Mouse (Mus musculus) forebrain, embryonic 12.5 days (tissue): ENCODE measurements around the gene Atxn2l. TPM values are rescaled to one million over a fixed set of nuclear protein-coding genes. Genes with fewer than 3 reads are reported as not detected.
A peak's percentile ranks its signal among the peaks of the same experiment; 100 is the strongest.

ENCODE experiments used
- ATAC-seq: fragments of 200-750 bp; cut with Nextera tagmentation; 2 replicates; pipeline ENCODE4 v1.8.0; 2017; ENCODE audit warnings: moderate TSS enrichment; ENCODE audit not compliant: low FRiP score
- H3K27ac ChIP-seq: fragments of 300-500 bp; sonication (generic); 2 replicates; pipeline ENCODE4 v1.5.1; 2016; ENCODE audit warnings: mild to moderate bottlenecking
- H3K27me3 ChIP-seq: fragments of 300-500 bp; sonication (generic); 2 replicates; pipeline ENCODE4 v1.6.1; 2016; ENCODE audit warnings: mild to moderate bottlenecking
- H3K36me3 ChIP-seq: fragments of 300-500 bp; sonication (generic); replicated peaks from 2 replicates; pipeline ENCODE4 v1.6.1; 2016; ENCODE audit warnings: mild to moderate bottlenecking
- H3K4me1 ChIP-seq: fragments of 300-500 bp; sonication (generic); 2 replicates; pipeline ENCODE4 v1.6.1; 2016
- H3K4me2 ChIP-seq: fragments of 300-500 bp; sonication (generic); 2 replicates; pipeline ENCODE4 v1.6.1; 2016; ENCODE audit warnings: mild to moderate bottlenecking, moderate library complexity
- H3K4me3 ChIP-seq: fragments of 300-500 bp; sonication (generic); replicated peaks from 2 replicates; pipeline ENCODE4 v1.5.1; 2016; ENCODE audit warnings: mild to moderate bottlenecking
- H3K9ac ChIP-seq: fragments of 300-500 bp; sonication (generic); 2 replicates; pipeline ENCODE4 v1.6.1; 2016; ENCODE audit warnings: mild to moderate bottlenecking
- H3K9me3 ChIP-seq: fragments of 300-500 bp; sonication (generic); 2 replicates; pipeline ENCODE4 v1.6.1; 2016
- WGBS: fragments of 180-500 bp; shearing (Covaris S2); methylation state at CpG from one replicate; pipeline ENCODE4 v1.1.7; 2016; 5-methylcytosine and 5-hydroxymethylcytosine counted together
- polyA plus RNA-seq: library from polyadenylated mRNA; unstranded; fragments of >200 nt; fragmentation: Nextera tagmentation; extraction: Ambion mirVana; gene quantifications from 2 replicates; pipeline ENCODE4 v1.2.1, GENCODE M21; 2016

The Atxn2l gene
- polyA plus RNA-seq, 1 experiment from 2014 or later: 76.6 TPM

GRCm38 (mm10) chr7:126487052-126487483, 16.2 kb downstream of the Atxn2l start, which contains the start of gene Tufm:
TSS of gene Tufm (plus strand) at chr7:126487361.
- peak; percentile 94 for ATAC-seq
- Histone ChIP-seq H3K9me3 (no peaks in the 10 kb centered on the region), H3K4me1 (peaks cover 20% of the 10 kb centered on the region), H3K36me3 (peaks cover 31% of the 10 kb centered on the region), H3K4me3 (peak within 1 kb of the TSS; percentile 68), H3K4me2 (peak within 1 kb of the TSS; percentile 98), H3K27ac (peak within 1 kb of the TSS; percentile 68), H3K9ac (peak within 1 kb of the TSS; percentile 69), H3K27me3 (no peaks in the 10 kb centered on the region)
- WGBS: under 1% methylated on average over 32 of the region's 32 CpGs

- Histone ChIP-seq H3K4me3 (peak overlapping the region; percentile 29), H3K27ac (peak overlapping the region; percentile 63), H3K27me3 (no peaks in the 10 kb centered on the region), H3K4me2 (peak overlapping the region; percentile 52), H3K36me3 (no peaks in the 10 kb centered on the region), H3K4me1 (peaks cover 9% of the 10 kb centered on the region), H3K9ac (peak overlapping the region; percentile 40; the same call in 1 of the 2 replicates), H3K9me3 (no peaks in the 10 kb centered on the region)
- under 1% methylated on average over 23 of the region's 23 CpGs for WGBS
- peak; percentile 70 for ATAC-seq
Measured at GRCm38 (mm10) chr7:126482392-126482871, 20.8 kb downstream of the Atxn2l start.

- H3K4me3 ChIP-seq: no peak overlapping the region
- no peaks in the 10 kb centered on the region for H3K27me3 ChIP-seq
- no peak overlapping the region for H3K27ac ChIP-seq
- H3K4me1 ChIP-seq: peaks cover 8% of the 10 kb centered on the region
- H3K9ac ChIP-seq: no peak overlapping the region
- H3K36me3 ChIP-seq: no peaks in the 10 kb centered on the region
- no peak for ATAC-seq
- H3K4me2 ChIP-seq: no peak overlapping the region
- no peaks in the 10 kb centered on the region for H3K9me3 ChIP-seq
- 22% methylated on average over 5 of the region's 5 CpGs for WGBS
Measured at GRCm38 (mm10) chr7:126481699-126482098, 21.5 kb downstream of the Atxn2l start.

GRCm38 (mm10) chr7:126474993-126475581, 28.1 kb downstream of the Atxn2l start, which contains the start of gene Sh2b1:
TSS of gene Sh2b1 (minus strand) at chr7:126475424.
- H3K4me1 ChIP-seq: peaks cover 24% of the 10 kb centered on the region
- H3K4me3 ChIP-seq: peak within 1 kb of the TSS; percentile 92
- peaks cover 27% of the 10 kb centered on the region for H3K36me3 ChIP-seq
- peak within 1 kb of the TSS; percentile 95 for H3K27ac ChIP-seq
- peak within 1 kb of the TSS; percentile 97 for H3K9ac ChIP-seq
- H3K27me3 ChIP-seq: no peaks in the 10 kb centered on the region
- ATAC-seq: peak; percentile 91
- WGBS: under 1% methylated on average over 53 of the region's 53 CpGs
- no peaks in the 10 kb centered on the region for H3K9me3 ChIP-seq
- H3K4me2 ChIP-seq: peak within 1 kb of the TSS; percentile 82

- Histone ChIP-seq H3K36me3 (peaks cover 33% of the 10 kb centered on the region), H3K4me2 (peak overlapping the region; percentile 82), H3K9ac (peak overlapping the region; percentile 97), H3K9me3 (no peaks in the 10 kb centered on the region), H3K27ac (peak overlapping the region; percentile 95), H3K4me3 (peak overlapping the region; percentile 92), H3K4me1 (peaks cover 24% of the 10 kb centered on the region), H3K27me3 (no peaks in the 10 kb centered on the region)
- WGBS: 2% methylated on average over 27 of the region's 27 CpGs
- ATAC-seq: peak; percentile 76
Measured at GRCm38 (mm10) chr7:126474486-126474955, 28.7 kb downstream of the Atxn2l start.

GRCm38 (mm10) chr7:126473470-126474086, 29.7 kb downstream of the Atxn2l start:
- ATAC-seq: no peak
- 90% methylated on average over 9 of the region's 9 CpGs for WGBS

GRCm38 (mm10) chr7:126472713-126473112, 30.5 kb downstream of the Atxn2l start:
- no peaks in the 10 kb centered on the region for H3K27me3 ChIP-seq
- H3K27ac ChIP-seq: 0 out of 2 replicates have a peak overlapping the region, but pooled peaks have one; percentile 8
- H3K9me3 ChIP-seq: no peaks in the 10 kb centered on the region
- no peak overlapping the region for H3K4me2 ChIP-seq
- ATAC-seq: no peak
- H3K4me1 ChIP-seq: peaks cover 24% of the 10 kb centered on the region
- H3K9ac ChIP-seq: no peak overlapping the region
- peaks cover 51% of the 10 kb centered on the region for H3K36me3 ChIP-seq
- WGBS: 93% methylated on average over 16 of the region's 16 CpGs
- H3K4me3 ChIP-seq: no peak overlapping the region

More at GRCm38 (mm10) chr7:126473470-126474086, 29.7 kb downstream of the Atxn2l start:
- Histone ChIP-seq H3K9ac (peak overlapping the region; percentile 97; the same call in 1 of the 2 replicates), H3K27ac (no peak overlapping the region), H3K4me1 (peaks cover 24% of the 10 kb centered on the region), H3K4me3 (peak overlapping the region; percentile 92), H3K27me3 (no peaks in the 10 kb centered on the region), H3K36me3 (peaks cover 42% of the 10 kb centered on the region), H3K4me2 (peak overlapping the region; percentile 82), H3K9me3 (no peaks in the 10 kb centered on the region)

GRCm38 (mm10) chr7:126472306-126472705, 30.9 kb downstream of the Atxn2l start:
- WGBS: 93% methylated on average over 13 of the region's 13 CpGs
- H3K27ac ChIP-seq: 0 out of 2 replicates have a peak overlapping the region, but pooled peaks have one; percentile 8
- no peak overlapping the region for H3K4me3 ChIP-seq
- no peak overlapping the region for H3K4me2 ChIP-seq
- no peaks in the 10 kb centered on the region for H3K27me3 ChIP-seq
- H3K36me3 ChIP-seq: peaks cover 55% of the 10 kb centered on the region
- H3K9me3 ChIP-seq: no peaks in the 10 kb centered on the region
- peaks cover 24% of the 10 kb centered on the region for H3K4me1 ChIP-seq
- no peak overlapping the region for H3K9ac ChIP-seq
- ATAC-seq: no peak

GRCm38 (mm10) chr7:126471853-126472252, 31.4 kb downstream of the Atxn2l start:
- Histone ChIP-seq H3K9ac (no peak overlapping the region), H3K4me2 (no peak overlapping the region), H3K27me3 (no peaks in the 10 kb centered on the region), H3K4me3 (no peak overlapping the region), H3K9me3 (no peaks in the 10 kb centered on the region), H3K27ac (no peak overlapping the region), H3K4me1 (peaks cover 24% of the 10 kb centered on the region), H3K36me3 (peaks cover 60% of the 10 kb centered on the region)
- WGBS: 91% methylated on average over 4 of the region's 4 CpGs
- ATAC-seq: no peak

- H3K36me3 ChIP-seq: peaks cover 65% of the 10 kb centered on the region
- no peak overlapping the region for H3K4me2 ChIP-seq
- no peak for ATAC-seq
- no peaks in the 10 kb centered on the region for H3K27me3 ChIP-seq
- 92% methylated on average over 5 of the region's 5 CpGs for WGBS
- no peak overlapping the region for H3K4me3 ChIP-seq
- H3K4me1 ChIP-seq: peaks cover 24% of the 10 kb centered on the region
- no peak overlapping the region for H3K9ac ChIP-seq
- no peak overlapping the region for H3K27ac ChIP-seq
- no peaks in the 10 kb centered on the region for H3K9me3 ChIP-seq
Measured at GRCm38 (mm10) chr7:126471361-126471760, 31.9 kb downstream of the Atxn2l start.

GRCm38 (mm10) chr7:126470077-126470476, 33.2 kb downstream of the Atxn2l start:
- ATAC-seq: no peak
- 90% methylated on average over 6 of the region's 6 CpGs for WGBS
- H3K27ac ChIP-seq: no peak overlapping the region
- H3K36me3 ChIP-seq: peaks cover 67% of the 10 kb centered on the region
- no peaks in the 10 kb centered on the region for H3K9me3 ChIP-seq
- peaks cover 15% of the 10 kb centered on the region for H3K4me1 ChIP-seq
- no peaks in the 10 kb centered on the region for H3K27me3 ChIP-seq
- no peak overlapping the region for H3K4me2 ChIP-seq
- no peak overlapping the region for H3K4me3 ChIP-seq
- no peak overlapping the region for H3K9ac ChIP-seq

- 89% methylated on average over 15 of the region's 18 CpGs for WGBS
- peaks cover 67% of the 10 kb centered on the region for H3K36me3 ChIP-seq
- H3K27me3 ChIP-seq: no peaks in the 10 kb centered on the region
Measured at GRCm38 (mm10) chr7:126467834-126468627, 35.2 kb downstream of the Atxn2l start.

More at GRCm38 (mm10) chr7:126467834-126468627, 35.2 kb downstream of the Atxn2l start:
- Histone ChIP-seq H3K4me1 (peaks cover 1% of the 10 kb centered on the region; the same call in 1 of the 2 replicates), H3K27ac (no peak overlapping the region), H3K4me3 (no peak overlapping the region), H3K9me3 (no peaks in the 10 kb centered on the region), H3K9ac (no peak overlapping the region), H3K4me2 (no peak overlapping the region)
- ATAC-seq: no peak
